Mouse (Mus musculus) midbrain, embryonic 14.5 days (tissue): ENCODE data around the gene Mrps7. TPM values are rescaled to one million over a fixed set of nuclear protein-coding genes. Genes with fewer than 3 reads are reported as not detected.

Experiments
- polyA plus RNA-seq: library from polyadenylated mRNA; unstranded; fragments of >200 nt; fragmentation: Nextera tagmentation; extraction: Ambion mirVana; gene quantifications from 2 replicates; pipeline ENCODE4 v1.2.1, GENCODE M21; 2014

The Mrps7 gene
- polyA plus RNA-seq, 1 experiment from 2014 or later = 75.7 TPM

Other genes starting within 250 kb of the Mrps7 start
- 43.3 and 52.6 TPM in 2 replicates for gene Hid1, start 236.2 kb upstream of the Mrps7 start, polyA plus RNA-seq
- gene Cdr2l, start 222.0 kb upstream of the Mrps7 start, polyA plus RNA-seq = 27.1 and 29.5 TPM in 2 replicates
- 222 and 223 TPM in 2 replicates for gene Mrpl58, start 200.2 kb upstream of the Mrps7 start, polyA plus RNA-seq
- gene Atp5h, start 184.0 kb upstream of the Mrps7 start, polyA plus RNA-seq = 838 and 924 TPM in 2 replicates
- gene Kctd2, start 183.8 kb upstream of the Mrps7 start, polyA plus RNA-seq = 37.3 and 41.6 TPM in 2 replicates
- not detected in 2 replicates for gene Trim80, start 163.4 kb upstream of the Mrps7 start, polyA plus RNA-seq
- gene Slc16a5, start 141.5 kb upstream of the Mrps7 start, polyA plus RNA-seq = not detected in 2 replicates
- gene Armc7, start 128.3 kb upstream of the Mrps7 start, polyA plus RNA-seq = 16.3 and 16.7 TPM in 2 replicates
- gene Nt5c, start 112.1 kb upstream of the Mrps7 start, polyA plus RNA-seq = 93.9 and 110 TPM in 2 replicates
- gene Jpt1, start 89.5 kb upstream of the Mrps7 start, polyA plus RNA-seq = 1,631 and 1,863 TPM in 2 replicates
- gene Sumo2, start 67.6 kb upstream of the Mrps7 start, polyA plus RNA-seq = 1,242 and 1,259 TPM in 2 replicates
- 83.7 and 107 TPM in 2 replicates for gene Nup85, start 39.5 kb upstream of the Mrps7 start, polyA plus RNA-seq
- gene Gga3, start 126 bp downstream of the Mrps7 start, polyA plus RNA-seq = 29.3 and 34.3 TPM in 2 replicates
- gene Mif4gd, start 9.0 kb downstream of the Mrps7 start, polyA plus RNA-seq = 9.7 and 11.4 TPM in 2 replicates
- 35.8 and 39.8 TPM in 2 replicates for gene Slc25a19, start 24.4 kb downstream of the Mrps7 start, polyA plus RNA-seq
- 113 and 135 TPM in 2 replicates for gene Grb2, start 104.7 kb downstream of the Mrps7 start, polyA plus RNA-seq
- 15.2 and 20.9 TPM in 2 replicates for gene Tmem94, start 161.5 kb downstream of the Mrps7 start, polyA plus RNA-seq
- 8.4 and 9.8 TPM in 2 replicates for gene Caskin2, start 209.7 kb downstream of the Mrps7 start, polyA plus RNA-seq
- 17.2 and 20.5 TPM in 2 replicates for gene Tsen54, start 210.8 kb downstream of the Mrps7 start, polyA plus RNA-seq
- gene Llgl2, start 220.1 kb downstream of the Mrps7 start, polyA plus RNA-seq = 0.55 and 0.63 TPM in 2 replicates